Mouse (Mus musculus): ENCODE results near the gene Gpr137. TPM values are rescaled to one million over a fixed set of nuclear protein-coding genes. Genes with fewer than 3 reads are reported as not detected.

Gpr137 gene
- polyA plus RNA-seq, 1 experiment: 97.8 TPM

DNA sequence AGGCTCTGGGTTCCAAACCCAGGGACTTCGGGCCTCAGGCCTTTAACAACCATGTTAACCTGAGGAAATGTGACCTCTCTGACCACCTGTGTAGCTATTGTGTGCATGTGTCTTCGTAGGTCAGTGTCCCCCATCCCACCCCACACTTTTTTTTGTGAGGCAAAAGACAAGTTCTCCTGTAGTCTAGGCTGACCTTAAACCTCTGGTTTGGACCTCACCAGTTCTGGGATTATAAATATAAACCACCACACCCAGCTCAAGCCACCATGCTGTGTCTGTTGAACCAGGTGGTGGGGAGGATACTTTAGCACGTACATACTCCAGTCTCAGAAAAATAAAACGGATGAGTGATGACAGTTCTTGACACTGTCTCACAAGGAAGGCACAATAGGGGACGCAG lies 7.7 kb upstream of the Gpr137 start:
- 46% methylated on average over 5 of the region's 5 CpGs for WGBS

GRCm38 (mm10) chr19:6949532-6949931 lies 7.3 kb upstream of the Gpr137 start:
- 43% methylated on average over 5 of the region's 5 CpGs for WGBS
- Histone ChIP-seq H3K27ac (ENCODE audit: insufficient read depth, low read depth, low read length) (peak overlapping the region; percentile 94), H3K4me3 (ENCODE audit: low read depth, low read length) (peak overlapping the region; percentile 40), H3K4me1 (ENCODE audit: control insufficient read depth, insufficient read depth, insufficient read length, low read length) (peaks cover 41% of the 10 kb centered on the region), H3K27me3 (ENCODE audit: control insufficient read depth, insufficient read depth, low read length) (no peaks in the 10 kb centered on the region), H3K36me3 (ENCODE audit: control insufficient read depth, insufficient read depth, low read length) (peaks cover 22% of the 10 kb centered on the region)
- TF ChIP-seq POLR2A (IDR thresholded peaks at IDR 0.05; ENCODE audit: low read depth, low read length) (no peak), CTCF (IDR thresholded peaks at IDR 0.05; ENCODE audit: extremely low read depth, insufficient read length, insufficient replicate concordance, low read depth, low read length) (no peak)

More for the DNA sequence above, 7.7 kb upstream of the Gpr137 start:
- TF ChIP-seq POLR2A (IDR thresholded peaks at IDR 0.05; ENCODE audit: low read depth, low read length): no peak
- TF ChIP-seq CTCF (IDR thresholded peaks at IDR 0.05; ENCODE audit: extremely low read depth, insufficient read length, insufficient replicate concordance, low read depth, low read length): no peak
- Histone ChIP-seq H3K27me3 (ENCODE audit: control insufficient read depth, insufficient read depth, low read length) (no peaks in the 10 kb centered on the region), H3K27ac (ENCODE audit: insufficient read depth, low read depth, low read length) (peak overlapping the region; percentile 94), H3K36me3 (ENCODE audit: control insufficient read depth, insufficient read depth, low read length) (peaks cover 26% of the 10 kb centered on the region), H3K4me3 (ENCODE audit: low read depth, low read length) (peak overlapping the region; percentile 40), H3K4me1 (ENCODE audit: control insufficient read depth, insufficient read depth, insufficient read length, low read length) (peaks cover 41% of the 10 kb centered on the region)

GRCm38 (mm10) chr19:6948186-6948585 lies 5.9 kb upstream of the Gpr137 start:
- peaks cover 33% of the 10 kb centered on the region for H3K4me1 ChIP-seq (ENCODE audit: control insufficient read depth, insufficient read depth, insufficient read length, low read length)
- H3K27me3 ChIP-seq (ENCODE audit: control insufficient read depth, insufficient read depth, low read length): no peaks in the 10 kb centered on the region
- WGBS: 86% methylated on average over 4 of the region's 4 CpGs
- H3K4me3 ChIP-seq (ENCODE audit: low read depth, low read length): no peak overlapping the region
- TF ChIP-seq POLR2A (IDR thresholded peaks at IDR 0.05; ENCODE audit: low read depth, low read length) (no peak), CTCF (IDR thresholded peaks at IDR 0.05; ENCODE audit: extremely low read depth, insufficient read length, insufficient replicate concordance, low read depth, low read length) (no peak)
- H3K27ac ChIP-seq (ENCODE audit: insufficient read depth, low read depth, low read length): 0 out of 2 replicates have a peak overlapping the region, but pooled peaks have one; percentile 53
- H3K36me3 ChIP-seq (ENCODE audit: control insufficient read depth, insufficient read depth, low read length): peaks cover 8% of the 10 kb centered on the region

DNA sequence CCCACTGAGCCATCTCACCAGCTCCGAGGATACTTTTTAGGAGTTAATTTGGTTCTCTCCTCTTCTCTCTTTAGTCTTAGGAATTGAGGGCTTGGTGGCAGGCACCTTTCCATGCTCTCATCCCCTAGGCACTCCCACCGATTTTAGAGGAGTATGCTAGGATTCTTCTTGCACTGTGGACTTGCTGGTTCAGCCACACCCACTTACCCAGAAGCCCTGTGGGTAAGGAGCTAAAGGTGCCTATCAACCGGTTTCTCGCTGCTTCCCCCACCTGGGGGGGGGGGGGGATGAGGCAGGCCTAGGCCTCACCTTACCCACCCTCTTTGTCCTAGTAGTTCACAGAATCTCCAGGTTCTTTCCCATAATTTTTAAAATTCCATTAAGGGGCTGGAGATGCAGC lies 5.5 kb upstream of the Gpr137 start:
- Histone ChIP-seq H3K4me1 (ENCODE audit: control insufficient read depth, insufficient read depth, insufficient read length, low read length) (peaks cover 32% of the 10 kb centered on the region), H3K27me3 (ENCODE audit: control insufficient read depth, insufficient read depth, low read length) (no peaks in the 10 kb centered on the region), H3K27ac (ENCODE audit: insufficient read depth, low read depth, low read length) (no peak overlapping the region), H3K36me3 (ENCODE audit: control insufficient read depth, insufficient read depth, low read length) (peaks cover 4% of the 10 kb centered on the region), H3K4me3 (ENCODE audit: low read depth, low read length) (no peak overlapping the region)
- 58% methylated on average over 4 of the region's 4 CpGs for WGBS
- no peak for TF ChIP-seq CTCF (IDR thresholded peaks at IDR 0.05; ENCODE audit: extremely low read depth, insufficient read length, insufficient replicate concordance, low read depth, low read length)
- TF ChIP-seq POLR2A (IDR thresholded peaks at IDR 0.05; ENCODE audit: low read depth, low read length): no peak

- 87% methylated on average over 6 of the region's 6 CpGs for WGBS
- TF ChIP-seq CTCF (IDR thresholded peaks at IDR 0.05; ENCODE audit: extremely low read depth, insufficient read length, insufficient replicate concordance, low read depth, low read length) (no peak), POLR2A (IDR thresholded peaks at IDR 0.05; ENCODE audit: low read depth, low read length) (no peak)
- Histone ChIP-seq H3K4me3 (ENCODE audit: low read depth, low read length) (no peak overlapping the region), H3K27ac (ENCODE audit: insufficient read depth, low read depth, low read length) (no peak overlapping the region), H3K36me3 (ENCODE audit: control insufficient read depth, insufficient read depth, low read length) (no peaks in the 10 kb centered on the region), H3K4me1 (ENCODE audit: control insufficient read depth, insufficient read depth, insufficient read length, low read length) (peaks cover 20% of the 10 kb centered on the region), H3K27me3 (ENCODE audit: control insufficient read depth, insufficient read depth, low read length) (no peaks in the 10 kb centered on the region)
These were observed 1.4 kb upstream of the Gpr137 start for GRCm38 (mm10) chr19:6943709-6944108.

DNA sequence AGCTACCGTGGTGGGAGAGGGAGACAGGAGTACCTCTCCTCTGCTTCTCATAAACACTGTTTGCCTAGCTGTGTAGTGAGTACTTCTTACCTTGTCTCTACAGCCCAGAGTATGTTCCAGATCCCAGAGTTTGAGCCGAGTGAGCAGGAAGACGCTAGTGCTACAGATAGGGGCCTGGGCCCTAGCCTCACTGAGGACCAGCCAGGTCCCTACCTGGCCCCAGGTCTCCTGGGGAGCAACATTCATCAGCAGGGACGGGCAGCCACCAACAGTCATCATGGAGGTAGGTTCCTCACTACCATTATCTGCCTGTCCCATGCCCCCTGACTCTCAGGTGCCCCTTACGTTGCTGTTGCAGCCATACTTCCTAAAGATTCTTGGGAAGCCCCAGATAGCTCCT lies 484 bp upstream of the Gpr137 start:
- Histone ChIP-seq H3K4me1 (ENCODE audit: control insufficient read depth, insufficient read depth, insufficient read length, low read length) (peaks cover 14% of the 10 kb centered on the region), H3K27ac (ENCODE audit: insufficient read depth, low read depth, low read length) (peak overlapping the region; percentile 82), H3K27me3 (ENCODE audit: control insufficient read depth, insufficient read depth, low read length) (no peaks in the 10 kb centered on the region), H3K36me3 (ENCODE audit: control insufficient read depth, insufficient read depth, low read length) (no peaks in the 10 kb centered on the region), H3K4me3 (ENCODE audit: low read depth, low read length) (peak overlapping the region; percentile 86)
- WGBS: 32% methylated on average over 5 of the region's 5 CpGs
- TF ChIP-seq POLR2A (IDR thresholded peaks at IDR 0.05; ENCODE audit: low read depth, low read length) (no peak; the same call in 1 of the 2 replicates), CTCF (IDR thresholded peaks at IDR 0.05; ENCODE audit: extremely low read depth, insufficient read length, insufficient replicate concordance, low read depth, low read length) (no peak)

- no peaks in the 10 kb centered on the region for H3K27me3 ChIP-seq (ENCODE audit: control insufficient read depth, insufficient read depth, low read length)
- under 1% methylated on average over 83 of the region's 83 CpGs for WGBS
- H3K4me3 ChIP-seq (ENCODE audit: low read depth, low read length): peak within 1 kb of the TSS; percentile 86
- no peak for TF ChIP-seq CTCF (IDR thresholded peaks at IDR 0.05; ENCODE audit: extremely low read depth, insufficient read length, insufficient replicate concordance, low read depth, low read length)
- peak; percentile 55; the same call in 1 of the 2 replicates for TF ChIP-seq POLR2A (IDR thresholded peaks at IDR 0.05; ENCODE audit: low read depth, low read length)
- peaks cover 10% of the 10 kb centered on the region for H3K4me1 ChIP-seq (ENCODE audit: control insufficient read depth, insufficient read depth, insufficient read length, low read length)
- H3K27ac ChIP-seq (ENCODE audit: insufficient read depth, low read depth, low read length): peak within 1 kb of the TSS; percentile 98
- H3K36me3 ChIP-seq (ENCODE audit: control insufficient read depth, insufficient read depth, low read length): no peaks in the 10 kb centered on the region
These were observed 670 bp downstream of the Gpr137 start, which contains the start of gene Bad for GRCm38 (mm10) chr19:6941372-6942248. Bad (plus strand) TSS chr19:6941861.
